Mouse (Mus musculus) fibroblast of lung, adult 2 months (primary cell): Measurements from ENCODE around the gene Lgals7.
A peak's percentile ranks its signal among the peaks of the same experiment; 100 is the strongest.

ENCODE experiments used
- DNase-seq: peaks from one replicate; pipeline ENCODE4 v3.0.0-alpha.2; 2011; ENCODE audit warnings: low read depth

Gene Lgals7

GRCm38 (mm10) chr7:28830981-28831380, 32.7 kb upstream of the Lgals7 start:
- DNase-seq: no peak

GRCm38 (mm10) chr7:28831411-28832125, 32.1 kb upstream of the Lgals7 start:
- no peak for DNase-seq

DNA sequence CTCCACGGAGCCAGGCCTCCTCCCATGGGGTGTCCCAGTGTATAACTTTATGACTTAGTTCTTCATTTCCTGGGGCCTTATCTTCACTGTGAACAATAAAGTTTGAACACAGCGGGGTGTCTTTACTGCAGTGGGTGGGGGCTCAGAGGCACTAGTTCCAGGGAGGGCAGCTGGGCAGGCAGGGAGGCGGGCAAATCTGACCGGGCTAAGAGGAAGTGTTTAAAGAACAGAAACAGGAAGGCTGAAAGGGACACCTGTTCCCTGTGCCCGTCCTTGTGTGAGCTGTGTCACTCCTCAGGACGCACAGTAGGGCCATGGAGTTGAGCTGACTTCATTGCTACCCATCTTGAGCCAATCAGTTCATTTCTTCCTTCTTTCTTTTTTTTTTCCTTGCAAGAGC, 31.5 kb upstream of the Lgals7 start:
- no peak for DNase-seq

DNA sequence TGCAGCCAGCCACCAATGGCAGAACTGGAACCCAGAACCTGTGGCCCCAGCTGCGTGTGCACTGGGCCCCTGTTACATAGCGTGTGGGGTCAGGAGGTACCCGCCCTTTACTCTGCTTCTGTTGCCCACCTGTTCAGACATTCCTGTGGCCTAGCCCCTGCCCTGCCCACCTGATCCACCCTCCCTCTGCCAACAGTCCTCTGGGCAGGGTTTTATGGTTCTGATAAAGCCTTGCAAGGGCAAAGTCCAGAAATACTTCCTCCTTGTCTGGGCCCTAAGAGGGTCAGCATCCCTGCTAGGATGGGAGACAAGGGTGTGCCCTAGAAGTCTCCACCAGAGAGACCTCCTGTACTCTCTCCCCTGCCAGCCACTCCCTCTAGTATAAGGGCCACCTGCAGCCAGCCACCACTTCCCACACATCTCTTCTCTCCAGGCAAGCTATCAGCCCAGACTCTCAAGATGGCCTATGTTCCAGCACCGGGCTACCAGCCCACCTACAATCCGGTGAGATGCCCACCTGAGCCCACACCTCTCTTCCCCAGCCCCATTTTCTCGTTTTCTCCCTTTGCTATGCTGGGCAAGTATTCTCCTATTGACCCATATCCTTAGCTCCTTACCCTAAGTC, 29.8 kb upstream of the Lgals7 start, which contains the start of gene Lgals4:
TSS of gene Lgals4 (plus strand) at position 132 of the 625 bp plus-strand sequence.
- no peak for DNase-seq

- no peak for DNase-seq
These were observed 26.7 kb upstream of the Lgals7 start for GRCm38 (mm10) chr7:28836936-28837335.

DNA sequence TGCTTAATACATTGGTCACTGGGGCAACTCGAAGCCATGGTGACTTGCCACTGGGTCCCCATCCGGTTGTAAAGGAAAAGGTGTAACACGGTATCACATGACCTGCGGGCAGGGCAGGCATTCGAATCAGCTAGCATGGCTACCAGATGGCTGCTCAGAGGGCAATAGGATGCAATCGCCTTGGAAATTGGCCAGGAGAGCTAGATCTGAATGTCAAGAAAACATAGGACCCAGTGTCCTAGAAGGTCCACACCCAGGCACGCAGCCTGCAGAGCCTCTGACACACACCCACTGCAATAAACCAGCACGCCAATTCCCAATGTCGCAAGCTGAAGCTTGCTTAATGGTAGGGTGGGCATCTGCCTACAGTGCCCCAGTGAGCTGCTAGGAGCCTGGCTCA, 25.3 kb upstream of the Lgals7 start:
- DNase-seq: no peak

DNA sequence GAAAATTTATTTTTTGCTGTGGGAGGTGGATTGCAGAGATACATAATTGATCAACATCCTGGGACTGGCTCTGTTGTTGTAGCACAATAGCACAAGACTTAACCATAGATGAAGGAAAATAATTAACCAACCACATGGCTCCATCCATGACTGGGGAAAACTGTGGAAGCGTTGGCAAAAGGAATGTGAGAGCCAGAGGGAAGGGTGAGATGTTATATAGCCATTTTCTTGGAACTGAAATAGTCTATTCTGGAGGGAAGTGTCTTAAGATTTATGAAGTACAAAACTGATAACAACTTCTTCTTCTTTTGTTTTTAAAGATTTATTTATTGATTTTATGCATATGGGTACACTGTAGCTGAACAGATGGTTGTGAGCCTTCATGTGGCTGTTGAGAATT, 16.4 kb upstream of the Lgals7 start:
- no peak for DNase-seq

DNA sequence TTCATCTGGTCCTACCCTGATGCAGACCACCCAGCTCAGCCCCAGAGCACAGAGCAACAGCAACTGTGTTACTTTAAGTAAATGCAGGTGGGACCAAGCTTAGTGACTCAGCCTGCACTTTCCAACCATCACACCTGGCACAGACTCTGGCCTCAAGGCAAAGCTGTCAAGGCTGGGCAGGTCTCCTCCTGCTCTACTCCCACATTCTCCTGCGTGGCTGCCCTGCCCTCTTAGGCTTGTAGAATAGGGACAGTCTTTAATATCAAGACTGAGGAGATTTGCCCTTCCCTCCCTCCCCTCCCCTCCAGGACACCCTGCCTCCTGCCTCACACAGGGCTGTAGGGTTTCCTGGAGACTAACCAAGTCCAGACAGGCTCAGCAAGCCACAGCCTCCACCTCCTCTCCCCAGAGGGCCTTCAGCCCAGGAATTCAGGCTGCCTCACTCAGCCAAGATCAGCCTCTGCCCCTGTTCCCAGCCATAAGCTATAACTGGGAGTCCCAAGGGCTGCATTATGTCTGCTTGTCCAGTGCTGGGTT, 13.9 kb upstream of the Lgals7 start:
- peak; percentile 59 for DNase-seq

GRCm38 (mm10) chr7:28850642-28851041, 13.0 kb upstream of the Lgals7 start:
- no peak for DNase-seq

- DNase-seq: no peak
These were observed 3.7 kb upstream of the Lgals7 start for GRCm38 (mm10) chr7:28859953-28860352.

DNA sequence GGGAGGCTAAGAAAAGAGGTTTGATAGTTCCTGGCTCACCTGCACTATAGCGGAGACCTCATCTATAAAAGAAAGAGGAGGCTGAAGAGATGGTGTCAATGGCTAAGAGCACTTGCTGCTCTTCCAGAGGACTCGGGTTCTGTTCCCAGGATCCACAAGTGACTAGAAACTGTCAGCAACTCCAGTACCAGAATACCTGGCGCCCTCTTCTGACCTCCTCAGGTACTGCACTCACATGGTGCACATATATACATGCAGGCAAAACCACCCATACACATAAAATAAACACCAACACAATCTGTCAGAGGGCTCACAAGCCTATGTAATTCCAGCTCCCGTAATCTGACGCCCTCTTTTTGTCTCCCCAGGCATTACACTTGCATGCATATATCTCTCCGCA, 2.8 kb upstream of the Lgals7 start:
- no peak for DNase-seq

GRCm38 (mm10) chr7:28862817-28863499, 695 bp upstream of the Lgals7 start:
- DNase-seq: peak; percentile 61

DNA sequence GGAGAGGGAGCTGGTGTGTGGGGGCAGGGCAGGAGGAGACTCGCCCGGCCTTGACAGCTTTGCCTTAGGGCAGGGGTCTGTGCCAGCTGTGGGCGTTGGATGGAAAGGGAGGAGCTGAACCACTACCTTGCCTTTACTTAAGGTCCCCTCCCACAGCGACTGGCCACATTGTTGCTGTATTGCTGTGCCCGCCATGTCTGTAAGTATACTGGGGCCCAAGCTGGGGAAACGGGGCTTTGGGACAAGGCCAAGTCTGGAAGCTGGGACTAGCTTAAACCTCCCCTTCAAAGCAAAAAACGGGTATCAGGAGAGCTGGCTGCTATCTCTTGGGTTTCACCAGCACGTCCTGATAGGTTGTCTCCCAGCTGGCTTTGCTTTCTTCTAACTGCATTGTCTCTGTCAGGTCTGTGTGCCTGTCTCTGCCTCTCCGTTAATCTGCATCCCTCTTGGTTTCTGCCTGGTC, 666 bp downstream of the Lgals7 start:
- DNase-seq: no peak

- DNase-seq: peak; percentile 48
These were observed 2.0 kb downstream of the Lgals7 start for GRCm38 (mm10) chr7:28865481-28866300.

GRCm38 (mm10) chr7:28866769-28867507, 3.3 kb downstream of the Lgals7 start:
- DNase-seq: no peak

- DNase-seq: peak; percentile 54
These were observed 4.1 kb downstream of the Lgals7 start for GRCm38 (mm10) chr7:28867508-28868340.

- no peak for DNase-seq
These were observed 7.4 kb downstream of the Lgals7 start for GRCm38 (mm10) chr7:28870901-28871664.

- DNase-seq: no peak
These were observed 10.9 kb downstream of the Lgals7 start for GRCm38 (mm10) chr7:28874565-28874964.

GRCm38 (mm10) chr7:28876099-28876498, 12.4 kb downstream of the Lgals7 start:
- no peak for DNase-seq
